Mouse (Mus musculus): ENCODE results near the gene Gm10750.
"Not testable (repeated sequence)": the region's sequence is repeated elsewhere in the genome, so short reads cannot be mapped to it uniquely, and the experiment has no call there.

Gene Gm10750

DNA sequence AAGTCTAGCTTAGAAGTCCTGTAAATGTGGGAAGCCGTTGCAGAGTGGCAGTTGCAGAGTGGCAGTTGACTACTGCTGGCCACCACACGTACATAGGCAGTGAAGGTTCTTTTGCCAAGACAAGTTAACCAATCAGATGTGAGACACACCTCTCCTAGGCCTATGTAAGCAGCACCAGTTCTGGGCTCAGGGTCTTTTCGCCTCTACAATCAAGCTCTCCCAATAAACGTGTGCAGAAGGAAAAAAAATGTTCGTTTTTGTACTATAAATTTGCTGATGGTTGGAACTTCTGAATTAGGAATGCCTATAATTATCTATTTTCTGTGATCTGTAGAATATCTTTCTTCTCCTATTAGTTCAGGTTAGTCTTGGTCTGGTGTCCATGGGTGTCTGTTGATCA lies at the start of gene Gm10750:
TSS of gene Gm10750 (minus strand) at position 101 of the 400 bp plus-strand sequence.
- DNase-seq (ENCODE audit: low spot score): not testable (repeated sequence)

DNA sequence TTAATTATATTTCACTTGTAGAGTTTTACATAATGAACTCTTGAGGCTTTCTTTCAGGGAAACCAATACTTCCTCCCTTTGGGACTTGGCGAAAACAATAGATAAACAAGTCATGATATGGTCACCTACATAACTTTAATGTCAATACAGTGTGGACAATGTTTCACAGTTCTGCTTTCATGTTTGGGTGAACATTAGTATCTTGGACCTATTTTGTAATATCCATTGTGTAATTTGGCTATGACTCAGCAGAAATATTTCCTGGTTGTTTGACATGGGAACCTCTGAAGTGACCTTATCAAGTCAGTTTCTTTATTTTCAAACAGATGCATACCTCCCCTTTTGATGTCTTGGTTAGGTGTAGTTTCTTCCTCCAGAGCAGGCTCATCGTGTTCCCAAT lies 12.2 kb downstream of the Gm10750 start:
- no peak for DNase-seq (ENCODE audit: low spot score)

DNA sequence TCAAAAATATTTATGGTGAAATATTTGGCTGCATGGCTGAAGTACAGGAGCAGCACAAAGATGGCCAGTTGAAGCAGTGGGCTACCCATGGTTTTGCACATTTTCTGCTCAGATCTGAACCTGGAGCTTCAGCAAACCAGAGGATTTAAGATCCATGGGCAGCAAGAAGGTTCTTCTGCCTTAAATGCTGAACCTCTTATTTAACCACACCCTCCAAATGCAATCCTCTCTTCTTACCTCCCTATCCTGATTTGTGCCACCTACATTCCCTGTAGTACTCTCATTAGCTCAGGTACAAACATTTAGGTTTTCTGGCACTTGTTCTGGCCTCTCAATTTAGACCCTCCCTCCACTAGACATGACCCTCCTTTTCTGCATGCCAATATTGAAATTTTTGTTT lies 13.9 kb downstream of the Gm10750 start, which contains the start of gene Gm1330:
TSS of gene Gm1330 (minus strand) at position 101 of the 400 bp plus-strand sequence.
- DNase-seq (ENCODE audit: low spot score): no peak

DNA sequence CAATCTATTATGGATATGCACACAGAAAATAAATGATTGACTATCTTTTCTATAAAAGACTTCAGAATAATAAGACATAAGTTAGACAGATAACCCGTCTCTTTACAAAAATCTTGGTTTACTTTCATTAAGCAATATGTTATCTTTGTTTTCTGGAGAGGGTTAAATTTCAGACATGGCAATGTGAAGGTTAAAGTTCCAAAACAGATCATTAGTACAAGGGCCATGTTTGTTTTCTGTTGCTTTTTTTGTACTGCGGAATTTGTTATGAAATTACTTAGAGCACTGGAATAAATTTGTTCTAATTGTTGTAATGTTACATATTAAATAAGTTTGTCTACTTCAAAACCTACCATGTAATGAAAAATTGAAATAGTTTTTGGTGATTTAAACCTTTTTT lies 21.9 kb downstream of the Gm10750 start:
- no peak for DNase-seq (ENCODE audit: low spot score)
